In genomic region chr11:4803951-4804350, GRCm38 (mm10) we compare ENCODE assay signal across 9 mouse cellular contexts. TPM values are rescaled to one million over a fixed set of nuclear protein-coding genes. Genes with fewer than 3 reads are reported as not detected.
A peak's percentile ranks its signal among the peaks of the same experiment; 100 is the strongest.
DNase-seq lines count a peak whose midpoint lies in the region; ATAC-seq and TF ChIP-seq lines count a peak whose summit lies in the region.
"Had no signal": no experiment of that assay in that cellular context is flagged by ENCODE, and none has a peak within 500 bp of the region (broad histone marks: within the 10 kb centered on the region; RNA-seq: fewer than 3 reads in every experiment).

No protein-coding gene starts in this region.

- no peaks in the 10 kb centered on the region for H3K27me3 ChIP-seq in hindbrain, embryonic 13.5 days
- no peaks in the 10 kb centered on the region; the same call in 1 of the 2 replicates for H3K27me3 ChIP-seq in hindbrain, embryonic 14.5 days (ENCODE audit: control insufficient read depth, insufficient read depth, low read length)
- H3K27me3 ChIP-seq in E14TG2a.4 (ENCODE audit: insufficient read depth, low read length): no peaks in the 10 kb centered on the region
- H3K27me3 ChIP-seq in kidney, adult 2 months (replicated peaks; ENCODE audit: control insufficient read depth, insufficient read depth, low read length): no peaks in the 10 kb centered on the region
- H3K27me3 ChIP-seq: lung, embryonic 15.5 days had no signal

- no peak for ATAC-seq in hindbrain, embryonic 13.5 days (ENCODE audit: low FRiP score)
- no peak for ATAC-seq in hindbrain, embryonic 14.5 days (ENCODE audit: low FRiP score)

- TF ChIP-seq POLR2A in brain, embryonic 14.5 days (IDR thresholded peaks at IDR 0.05; ENCODE audit: borderline replicate concordance, extremely low read depth, insufficient read depth, insufficient read length, poor library complexity, severe bottlenecking): no peak
- TF ChIP-seq POLR2A in kidney, adult 2 months (IDR thresholded peaks at IDR 0.05; ENCODE audit: low read depth, low read length): no peak

- H3K4me1 ChIP-seq in hindbrain, embryonic 13.5 days (replicated peaks): peaks cover 15% of the 10 kb centered on the region
- no peaks in the 10 kb centered on the region for H3K4me1 ChIP-seq in hindbrain, embryonic 14.5 days (replicated peaks; ENCODE audit: control insufficient read depth, insufficient read depth, low read length)
- H3K4me1 ChIP-seq in E14TG2a.4 (replicated peaks; ENCODE audit: low read depth, low read length): peaks cover 91% of the 10 kb centered on the region
- H3K4me1 ChIP-seq in kidney, adult 2 months (ENCODE audit: control insufficient read depth, insufficient read depth, low read length): 0 out of 2 replicates have a peak, but pooled peaks cover 2% of the 10 kb centered on the region
- H3K4me1 ChIP-seq: lung, embryonic 15.5 days had no signal

- no peak overlapping the region for H3K4me3 ChIP-seq in hindbrain, embryonic 13.5 days
- no peak overlapping the region for H3K4me3 ChIP-seq in hindbrain, embryonic 14.5 days (replicated peaks; ENCODE audit: low read length)
- H3K4me3 ChIP-seq in E14TG2a.4 (replicated peaks; ENCODE audit: low read length): peak overlapping the region; percentile 62
- H3K4me3 ChIP-seq in kidney, adult 2 months (ENCODE audit: insufficient read depth, low read depth, low read length): no peak overlapping the region
- H3K4me3 ChIP-seq: lung, embryonic 15.5 days had no signal

- peak overlapping the region; percentile 70 for H3K27ac ChIP-seq in hindbrain, embryonic 13.5 days
- no peak overlapping the region for H3K27ac ChIP-seq in hindbrain, embryonic 14.5 days
- no peak overlapping the region for H3K27ac ChIP-seq in kidney, adult 2 months (ENCODE audit: insufficient read depth, low read depth, low read length)
- H3K27ac ChIP-seq: lung, embryonic 15.5 days had no signal

- WGBS in hindbrain, embryonic 13.5 days: 47% methylated on average over 7 of the region's 7 CpGs
- WGBS in hindbrain, embryonic 14.5 days: 40% methylated on average over 7 of the region's 7 CpGs
- WGBS in kidney, adult 2 months: 51% methylated on average over 7 of the region's 7 CpGs

- no peak for DNase-seq in hindbrain, embryonic 14.5 days (ENCODE audit: low spot score)
- peak; percentile 74 for DNase-seq in brain, embryonic 14.5 days (ENCODE audit: low read depth)
- DNase-seq in layer of hippocampus, adult 9-11 months: peak; percentile 67
- DNase-seq in B cell, adult 2 months: no peak
- DNase-seq in kidney, adult 2 months: no peak
- no peak for DNase-seq in frontal cortex, postnatal 25 days (ENCODE audit: low spot score in 2 of 2)

- no peak for TF ChIP-seq CTCF in E14TG2a.4 (conservative IDR thresholded peaks at IDR 0.05; ENCODE audit: low read length)
- no peak for TF ChIP-seq CTCF in brain, embryonic 14.5 days (IDR thresholded peaks at IDR 0.05; ENCODE audit: borderline replicate concordance, extremely low read depth, insufficient read depth, insufficient read length)
- TF ChIP-seq CTCF in kidney, adult 2 months (conservative IDR thresholded peaks at IDR 0.05; ENCODE audit: insufficient read depth, insufficient read length, low read depth, low read length): no peak

- no peak overlapping the region for H3K4me2 ChIP-seq in hindbrain, embryonic 13.5 days
- H3K4me2 ChIP-seq in hindbrain, embryonic 14.5 days (replicated peaks): no peak overlapping the region
- H3K4me2 ChIP-seq: lung, embryonic 15.5 days had no signal

- H3K36me3 ChIP-seq in hindbrain, embryonic 13.5 days: peaks cover 17% of the 10 kb centered on the region
- peaks cover 23% of the 10 kb centered on the region for H3K36me3 ChIP-seq in hindbrain, embryonic 14.5 days (replicated peaks; ENCODE audit: control insufficient read depth, insufficient read depth)
- peaks cover 46% of the 10 kb centered on the region for H3K36me3 ChIP-seq in E14TG2a.4 (ENCODE audit: insufficient read depth, low read length)
- no peaks in the 10 kb centered on the region; the same call in 1 of the 2 replicates for H3K36me3 ChIP-seq in kidney, adult 2 months (ENCODE audit: control insufficient read depth, insufficient read depth, low read length)

- H3K9ac ChIP-seq in hindbrain, embryonic 13.5 days: no peak overlapping the region
- no peak overlapping the region for H3K9ac ChIP-seq in hindbrain, embryonic 14.5 days
- H3K9ac ChIP-seq: lung, embryonic 15.5 days had no signal

- H3K9me3 ChIP-seq in hindbrain, embryonic 13.5 days: no peaks in the 10 kb centered on the region
- no peaks in the 10 kb centered on the region for H3K9me3 ChIP-seq in hindbrain, embryonic 14.5 days (ENCODE audit: control insufficient read depth, low read length)
- no peaks in the 10 kb centered on the region for H3K9me3 ChIP-seq in E14TG2a.4 (ENCODE audit: low read length)
- H3K9me3 ChIP-seq: lung, embryonic 15.5 days had no signal

RNA-seq across cellular contexts. Expression of gene Nf2, which starts 45.4 kb away (rescaled TPM):
- 64.4 and 67.0 TPM in 2 replicates for polyA plus RNA-seq in hindbrain, embryonic 13.5 days (2015; fragmentation: Nextera tagmentation; extraction: Ambion mirVana)
- 63.9 and 65.5 TPM in 2 replicates for polyA plus RNA-seq in hindbrain, embryonic 14.5 days (2014; fragmentation: Nextera tagmentation; extraction: Ambion mirVana)
- 82.3 and 96.3 TPM in 2 replicates for polyA plus RNA-seq in brain, embryonic 14.5 days (2012; rRNA removed)
- polyA plus RNA-seq in kidney, adult 2 months (2012; rRNA removed): 54.0 and 54.4 TPM in 2 replicates

RNA-seq across cellular contexts. Expression of gene Cabp7, which starts 57.4 kb away (rescaled TPM):
- 1.3 and 1.4 TPM in 2 replicates for polyA plus RNA-seq in hindbrain, embryonic 13.5 days (2015; fragmentation: Nextera tagmentation; extraction: Ambion mirVana)
- 2.2 and 2.5 TPM in 2 replicates for polyA plus RNA-seq in hindbrain, embryonic 14.5 days (2014; fragmentation: Nextera tagmentation; extraction: Ambion mirVana)
- polyA plus RNA-seq in brain, embryonic 14.5 days (2012; rRNA removed): 5.0 and 5.2 TPM in 2 replicates
- polyA plus RNA-seq in kidney, adult 2 months (2012; rRNA removed): not detected in 2 replicates
- polyA plus RNA-seq: lung, embryonic 15.5 days had no signal

Comparison
In these comparisons a context has a peak if more than half of its experiments do, and no peak if none do; other contexts are left out.
1. DNase-seq: peak in brain, embryonic 14.5 days (single experiment) and layer of hippocampus, adult 9-11 months (single experiment); none in hindbrain, embryonic 14.5 days (single experiment), B cell, adult 2 months (0 of 2), kidney, adult 2 months (single experiment) and frontal cortex, postnatal 25 days (0 of 2).